Mouse (Mus musculus) heart, postnatal 0 days (tissue): ENCODE results near the gene Ckmt2. TPM values are rescaled to one million over a fixed set of nuclear protein-coding genes. Genes with fewer than 3 reads are reported as not detected.

Source experiments
- ATAC-seq: fragments of 200-750 bp; cut with Nextera tagmentation; 2 replicates; pipeline ENCODE4 v1.8.0; 2017; ENCODE audit warnings: low read depth, moderate number of reproducible peaks, moderate library complexity; ENCODE audit not compliant: insufficient read depth
- DNase-seq: peaks from one replicate; pipeline ENCODE4 v3.0.0-alpha.2; 2016; ENCODE audit warnings: low spot score
- H3K27ac ChIP-seq: fragments of 300-500 bp; sonication (generic); 2 replicates; pipeline ENCODE4 v1.5.1; 2014; ENCODE audit warnings: low read depth, mild to moderate bottlenecking
- H3K27me3 ChIP-seq: fragments of 300-500 bp; sonication (generic); 2 replicates; pipeline ENCODE4 v1.6.1; 2014; ENCODE audit warnings: low read length, mixed read lengths; ENCODE audit not compliant: control insufficient read depth, insufficient read depth
- H3K36me3 ChIP-seq: fragments of 300-500 bp; sonication (generic); replicated peaks from 2 replicates; pipeline ENCODE4 v1.6.1; 2014; ENCODE audit warnings: low read length, mixed read lengths; ENCODE audit not compliant: control insufficient read depth, insufficient read depth
- H3K4me1 ChIP-seq: fragments of 300-500 bp; sonication (generic); 2 replicates; pipeline ENCODE4 v1.6.1; 2014; ENCODE audit warnings: antibody characterized with exemption; ENCODE audit not compliant: control insufficient read depth, insufficient read depth
- H3K4me2 ChIP-seq: fragments of 300-500 bp; sonication (generic); 2 replicates; pipeline ENCODE4 v1.6.1; 2014; ENCODE audit warnings: low read depth, mild to moderate bottlenecking, low read length, moderate library complexity
- H3K4me3 ChIP-seq: fragments of 300-500 bp; sonication (generic); 2 replicates; pipeline ENCODE4 v1.5.1; 2014; ENCODE audit warnings: low read depth, low read length
- H3K9ac ChIP-seq: fragments of 300-500 bp; sonication (generic); replicated peaks from 2 replicates; pipeline ENCODE4 v1.6.1; 2014; ENCODE audit warnings: low read depth, low read length, mixed read lengths
- H3K9me3 ChIP-seq: fragments of 300-500 bp; sonication (generic); replicated peaks from 2 replicates; pipeline ENCODE4 v1.6.1; 2016; ENCODE audit warnings: low read length; ENCODE audit not compliant: control insufficient read depth
- CTCF ChIP-seq: IDR thresholded peaks from 2 replicates; pipeline ENCODE4 v1.5.1; 2016; ENCODE audit warnings: antibody characterized with exemption, control low read depth, low read depth
- EP300 ChIP-seq: IDR thresholded peaks from 2 replicates; pipeline ENCODE4 v1.6.1; 2016; ENCODE audit warnings: antibody characterized with exemption, low read depth
- WGBS: fragments of 180-500 bp; shearing (Covaris S2); extraction: QIAGEN DNeasy Blood & Tissue Kit; methylation state at CpG from one replicate; pipeline ENCODE4 v1.1.7; 2014; 5-methylcytosine and 5-hydroxymethylcytosine counted together
- polyA plus RNA-seq: library from polyadenylated mRNA; unstranded; fragments of >200 nt; fragmentation: Nextera tagmentation; extraction: Ambion mirVana; gene quantifications from 2 replicates; pipeline ENCODE4 v1.2.1, GENCODE M21; 2015
- total RNA-seq: library from RNA; depleted of rRNA; stranded (reverse); fragments of >200 nt; gene quantifications from 2 replicates; pipeline ENCODE4 v1.2.3, GENCODE M21; 2014; ENCODE audit warnings: low replicate concordance

Gene Ckmt2
- total and polyA plus RNA-seq, 2 experiments from 2014 or later = 421 to 571 TPM

DNA sequence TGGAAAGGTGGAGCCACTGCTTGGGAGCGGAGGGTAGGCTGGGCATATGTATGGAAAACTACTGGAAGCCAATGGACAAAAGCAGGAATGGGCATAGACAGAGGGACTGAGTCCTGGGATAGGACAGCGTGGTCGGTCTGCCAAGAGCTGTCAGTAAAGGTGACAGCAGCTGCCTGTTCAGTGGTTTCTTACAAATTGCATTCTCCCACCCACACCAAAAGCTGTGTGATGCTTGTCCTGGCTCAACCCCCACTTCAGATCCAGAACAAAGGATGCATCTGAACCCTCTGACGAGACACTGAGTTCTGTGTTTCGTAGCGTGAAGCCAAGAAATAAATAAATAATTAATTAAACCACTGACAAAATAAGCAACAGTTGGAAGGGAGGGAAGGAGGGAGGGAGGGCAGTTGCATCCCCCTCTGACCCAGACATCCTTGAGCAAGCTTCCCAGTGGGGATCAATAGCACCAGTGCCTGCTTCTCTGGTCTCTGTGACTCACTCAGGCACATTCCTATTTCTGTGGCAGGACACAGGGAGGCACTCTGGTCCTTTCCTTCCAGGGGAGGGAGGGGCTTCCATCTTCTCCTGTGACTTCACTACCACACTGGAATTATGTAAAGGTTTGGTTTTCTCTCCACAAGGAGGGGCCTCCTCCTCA lies 39.0 kb upstream of the Ckmt2 start:
- TF ChIP-seq CTCF = no peak; the same call in 1 of the 2 replicates
- no peak for TF ChIP-seq EP300
- ATAC-seq (peak; percentile 33; the same call in 1 of the 2 replicates), DNase-seq (no peak)
- H3K4me1 ChIP-seq = no peaks in the 10 kb centered on the region
- no peak overlapping the region for H3K9ac ChIP-seq
- no peak overlapping the region for H3K4me2 ChIP-seq
- WGBS = 72% methylated on average over 6 of the region's 6 CpGs
- no peak overlapping the region for H3K27ac ChIP-seq
- H3K36me3 ChIP-seq = no peaks in the 10 kb centered on the region
- H3K27me3 ChIP-seq = no peaks in the 10 kb centered on the region
- no peaks in the 10 kb centered on the region for H3K9me3 ChIP-seq
- no peak overlapping the region for H3K4me3 ChIP-seq

DNA sequence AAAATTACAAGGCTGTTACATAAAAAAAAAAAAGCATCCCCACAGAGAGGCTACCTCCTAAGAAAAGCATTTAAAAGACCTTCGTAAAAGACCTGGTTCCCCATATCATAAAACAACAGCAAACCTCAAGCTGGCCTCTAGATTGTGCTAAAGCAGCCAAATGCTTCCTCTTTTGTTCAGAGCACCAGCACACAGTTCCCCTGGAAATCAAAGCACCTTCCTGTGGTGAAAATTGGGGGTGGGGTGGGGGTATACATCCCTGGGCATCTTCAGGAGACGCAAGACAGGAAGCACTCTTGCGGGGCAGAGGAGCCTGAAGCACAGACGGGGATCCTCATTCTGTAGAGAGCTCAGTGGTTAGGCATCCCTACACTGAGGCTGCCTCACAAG lies 38.5 kb upstream of the Ckmt2 start:
- H3K4me1 ChIP-seq = no peaks in the 10 kb centered on the region
- no peak overlapping the region for H3K4me3 ChIP-seq
- TF ChIP-seq EP300 (no peak), CTCF (no peak)
- DNase-seq (no peak), ATAC-seq (no peak)
- no peak overlapping the region for H3K4me2 ChIP-seq
- no peak overlapping the region for H3K27ac ChIP-seq
- no peak overlapping the region for H3K9ac ChIP-seq
- H3K36me3 ChIP-seq = no peaks in the 10 kb centered on the region
- 52% methylated on average over 4 of the region's 4 CpGs for WGBS
- H3K27me3 ChIP-seq = no peaks in the 10 kb centered on the region
- H3K9me3 ChIP-seq = no peaks in the 10 kb centered on the region

DNA sequence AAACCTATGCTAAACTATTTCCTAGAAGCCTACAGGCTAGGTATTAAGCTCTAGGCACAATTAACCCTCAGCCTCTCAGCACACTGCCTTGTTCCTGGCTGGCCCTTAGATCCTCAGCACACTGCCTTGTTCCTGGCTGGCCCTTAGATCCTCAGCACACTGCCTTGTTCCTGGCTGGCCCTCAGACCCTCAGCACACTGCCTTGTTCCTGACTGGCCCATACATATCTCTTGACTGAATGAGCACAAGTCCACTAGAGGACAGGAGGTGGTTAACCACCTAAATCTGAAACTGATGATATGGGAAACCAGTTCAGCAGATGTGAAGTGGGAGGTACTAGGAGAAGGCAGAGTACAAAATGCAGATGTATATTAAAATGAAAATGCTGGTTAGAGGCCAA lies 35.0 kb upstream of the Ckmt2 start:
- H3K9me3 ChIP-seq = no peaks in the 10 kb centered on the region
- no peaks in the 10 kb centered on the region for H3K36me3 ChIP-seq
- no peak for DNase-seq
- H3K27me3 ChIP-seq = no peaks in the 10 kb centered on the region
- H3K9ac ChIP-seq = no peak overlapping the region
- no peaks in the 10 kb centered on the region for H3K4me1 ChIP-seq
- no peak for TF ChIP-seq EP300
- TF ChIP-seq CTCF = no peak
- no peak overlapping the region for H3K4me3 ChIP-seq
- no peak overlapping the region for H3K27ac ChIP-seq
- no peak for ATAC-seq
- H3K4me2 ChIP-seq = no peak overlapping the region

DNA sequence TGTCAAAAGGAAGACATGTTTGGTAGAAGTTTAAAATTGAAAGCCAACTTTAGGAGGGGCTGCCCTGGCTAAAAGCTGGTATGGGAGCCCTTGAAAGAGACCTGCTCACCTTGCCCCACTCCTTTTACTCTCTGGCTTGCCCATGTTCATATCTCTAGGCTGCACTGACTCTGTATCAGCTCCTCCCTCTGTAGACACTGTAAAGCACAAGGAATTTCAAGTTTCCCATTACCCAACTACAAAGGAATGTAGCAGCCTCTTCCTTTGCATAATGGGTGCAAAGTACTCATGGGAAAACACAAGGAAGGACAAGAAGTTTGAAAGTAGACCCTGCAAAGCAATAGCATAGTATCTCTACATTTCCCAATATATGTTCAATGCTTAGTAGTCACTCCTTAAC lies 34.5 kb upstream of the Ckmt2 start:
- no peak overlapping the region for H3K4me3 ChIP-seq
- H3K4me2 ChIP-seq = no peak overlapping the region
- no peaks in the 10 kb centered on the region for H3K36me3 ChIP-seq
- H3K4me1 ChIP-seq = no peaks in the 10 kb centered on the region
- H3K9ac ChIP-seq = no peak overlapping the region
- peak; percentile 55; the same call in 1 of the 2 replicates for ATAC-seq
- H3K27me3 ChIP-seq = no peaks in the 10 kb centered on the region
- H3K27ac ChIP-seq = no peak overlapping the region
- peak; percentile 16 for DNase-seq
- TF ChIP-seq CTCF = no peak
- TF ChIP-seq EP300 = no peak
- no peaks in the 10 kb centered on the region for H3K9me3 ChIP-seq

DNA sequence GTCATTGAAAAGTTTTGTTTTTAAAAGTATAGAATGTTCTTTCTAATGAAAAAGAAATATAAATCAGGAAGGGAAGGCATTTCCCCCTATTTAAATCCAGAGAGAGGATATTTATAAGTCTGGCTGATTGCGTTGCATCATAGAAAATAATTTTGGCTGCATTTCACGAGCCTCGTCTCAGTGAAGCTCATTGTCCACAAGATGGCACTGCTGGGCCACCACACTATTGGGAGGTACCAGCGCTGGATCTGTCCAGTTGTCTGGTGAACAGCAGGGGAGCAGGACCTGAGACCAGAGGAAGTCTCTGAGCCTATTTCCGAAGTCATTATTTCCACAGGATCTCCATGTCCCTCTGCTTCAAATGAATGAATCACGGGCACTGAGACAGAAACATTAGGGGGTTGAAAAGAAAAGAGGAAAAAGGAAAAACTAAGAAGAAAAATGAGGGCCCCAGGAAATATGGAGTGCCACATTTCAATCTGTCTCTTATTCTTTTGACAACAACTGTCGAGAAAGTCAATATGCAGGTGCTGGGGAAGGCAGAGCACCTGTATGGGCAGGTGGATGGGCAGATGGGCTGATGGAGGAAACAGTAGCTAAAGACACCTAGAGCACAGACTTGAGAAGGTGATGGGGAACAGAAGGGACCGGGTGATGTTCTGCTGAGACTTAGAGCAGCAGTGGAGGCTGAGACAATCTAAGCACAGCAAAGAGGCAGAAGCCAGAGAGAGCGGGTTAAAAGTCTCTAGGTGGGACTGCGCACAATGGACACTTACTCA lies 31.7 kb upstream of the Ckmt2 start:
- H3K27ac ChIP-seq = no peak overlapping the region
- no peak overlapping the region for H3K4me2 ChIP-seq
- H3K9me3 ChIP-seq = no peaks in the 10 kb centered on the region
- DNase-seq (peak; percentile 78), ATAC-seq (peak; percentile 70)
- 37% methylated on average over 10 of the region's 10 CpGs for WGBS
- TF ChIP-seq EP300 (no peak), CTCF (peak; percentile 97)
- no peak overlapping the region for H3K4me3 ChIP-seq
- H3K36me3 ChIP-seq = no peaks in the 10 kb centered on the region
- H3K9ac ChIP-seq = no peak overlapping the region
- no peaks in the 10 kb centered on the region for H3K4me1 ChIP-seq
- H3K27me3 ChIP-seq = no peaks in the 10 kb centered on the region
